ENCODE assay signal across 16 mouse cellular contexts in genomic region chr11:32563660-32564059, GRCm38 (mm10). TPM values are rescaled to one million over a fixed set of nuclear protein-coding genes. Genes with fewer than 3 reads are reported as not detected.
A peak's percentile ranks its signal among the peaks of the same experiment; 100 is the strongest.
DNase-seq lines count a peak whose midpoint lies in the region; ATAC-seq and TF ChIP-seq lines count a peak whose summit lies in the region.
"Had no signal": no experiment of that assay in that cellular context is flagged by ENCODE, and none has a peak within 500 bp of the region (broad histone marks: within the 10 kb centered on the region; RNA-seq: fewer than 3 reads in every experiment).

No protein-coding gene starts in this region.

- no peaks in the 10 kb centered on the region for H3K9me3 ChIP-seq in embryonic facial prominence, embryonic 11.5 days (replicated peaks; ENCODE audit: control insufficient read depth, low read length)
- no peaks in the 10 kb centered on the region for H3K9me3 ChIP-seq in embryonic facial prominence, embryonic 10.5 days
- H3K9me3 ChIP-seq: liver, embryonic 15.5 days; megakaryocyte, embryonic 14.5 days; stomach, embryonic 15.5 days had no signal

- H3K9ac ChIP-seq in embryonic facial prominence, embryonic 11.5 days (replicated peaks; ENCODE audit: low read length) = no peak overlapping the region
- H3K9ac ChIP-seq: liver, embryonic 15.5 days; stomach, embryonic 15.5 days had no signal

- 0 out of 2 replicates have a peak, but pooled peaks have one; percentile 25 for ATAC-seq in embryonic facial prominence, embryonic 11.5 days (replicated peaks; ENCODE audit: insufficient number of reproducible peaks, low FRiP score, low TSS enrichment, low read depth)
- ATAC-seq: forebrain, embryonic 16.5 days had no signal

- no peak for TF ChIP-seq POLR2A in bone marrow, adult 2 months (IDR thresholded peaks at IDR 0.05; ENCODE audit: borderline replicate concordance, control insufficient read depth, low read depth, low read length)

- no peaks in the 10 kb centered on the region for H3K27me3 ChIP-seq in embryonic facial prominence, embryonic 11.5 days (ENCODE audit: control insufficient read depth, insufficient read depth, low read length)
- no peaks in the 10 kb centered on the region for H3K27me3 ChIP-seq in embryonic facial prominence, embryonic 10.5 days (replicated peaks; ENCODE audit: low read depth, poor library complexity, severe bottlenecking)
- H3K27me3 ChIP-seq: liver, embryonic 15.5 days; megakaryocyte, embryonic 14.5 days; stomach, embryonic 15.5 days had no signal

- H3K4me2 ChIP-seq in embryonic facial prominence, embryonic 11.5 days (ENCODE audit: low read depth, low read length) = no peak overlapping the region
- H3K4me2 ChIP-seq: liver, embryonic 15.5 days; stomach, embryonic 15.5 days had no signal

- H3K36me3 ChIP-seq in embryonic facial prominence, embryonic 11.5 days (replicated peaks; ENCODE audit: control insufficient read depth, insufficient read depth, low read depth, low read length) = no peaks in the 10 kb centered on the region
- H3K36me3 ChIP-seq in embryonic facial prominence, embryonic 10.5 days (replicated peaks) = no peaks in the 10 kb centered on the region
- H3K36me3 ChIP-seq: liver, embryonic 15.5 days; stomach, embryonic 15.5 days had no signal

- 37% methylated on average over 3 of the region's 3 CpGs for WGBS in embryonic facial prominence, embryonic 11.5 days
- 40% methylated on average over 3 of the region's 3 CpGs for WGBS in embryonic facial prominence, embryonic 10.5 days
- 39% methylated on average over 3 of the region's 3 CpGs for WGBS in bone marrow, adult 2 months
- 25% methylated on average over 3 of the region's 3 CpGs for WGBS in large intestine, adult 2 months

- H3K4me1 ChIP-seq in embryonic facial prominence, embryonic 11.5 days (ENCODE audit: control insufficient read depth, insufficient read depth, low read length) = no peaks in the 10 kb centered on the region
- H3K4me1 ChIP-seq in embryonic facial prominence, embryonic 10.5 days = peaks cover 44% of the 10 kb centered on the region
- H3K4me1 ChIP-seq in bone marrow, adult 2 months (ENCODE audit: control insufficient read depth, insufficient read depth, low read length) = peaks cover 32% of the 10 kb centered on the region

- TF ChIP-seq CTCF in bone marrow, adult 2 months (IDR thresholded peaks at IDR 0.05; ENCODE audit: control insufficient read depth, insufficient read depth, low read length) = no peak

- no peak overlapping the region for H3K4me3 ChIP-seq in embryonic facial prominence, embryonic 11.5 days (ENCODE audit: low read depth, low read length)
- no peak overlapping the region for H3K4me3 ChIP-seq in embryonic facial prominence, embryonic 10.5 days
- H3K4me3 ChIP-seq in bone marrow, adult 2 months (replicated peaks; ENCODE audit: control insufficient read depth, low read depth, low read length) = no peak overlapping the region
- H3K4me3 ChIP-seq: liver, embryonic 15.5 days; stomach, embryonic 15.5 days had no signal

- H3K27ac ChIP-seq in embryonic facial prominence, embryonic 11.5 days (replicated peaks; ENCODE audit: low read depth, low read length) = no peak overlapping the region
- H3K27ac ChIP-seq in embryonic facial prominence, embryonic 10.5 days (replicated peaks) = no peak overlapping the region
- H3K27ac ChIP-seq in bone marrow, adult 2 months (ENCODE audit: control insufficient read depth, insufficient read depth, low read depth, low read length, poor library complexity) = peak overlapping the region; percentile 47

- no peak for DNase-seq in embryonic facial prominence, embryonic 11.5 days (ENCODE audit: low spot score)
- DNase-seq in embryonic facial prominence, embryonic 10.5 days (ENCODE audit: low spot score) = no peak
- peak; percentile 64 for DNase-seq in 3T3-L1 (ENCODE audit: low read depth, low spot score)
- DNase-seq in large intestine, adult 2 months (ENCODE audit: low read depth, low spot score) = peak; percentile 80
- no peak for DNase-seq in adrenal gland, adult (ENCODE audit: inconsistent age in 2 of 2, low spot score in 1 of 2)
- DNase-seq in adrenal gland, postnatal 25 days = no peak
- no peak for DNase-seq in thymus, postnatal 4 days
- DNase-seq: adrenal gland, postnatal 36 days; cerebellum, adult 9-11 months; gastrocnemius, postnatal 25 days; kidney, adult 18-20 months had no signal

RNA-seq across cellular contexts. Expression of gene Stk10, which starts 30.6 kb away (rescaled TPM):
- 1.4 and 1.7 TPM in 2 replicates for polyA plus RNA-seq in embryonic facial prominence, embryonic 11.5 days (2014; fragmentation: Nextera tagmentation; extraction: Ambion mirVana)
- polyA plus RNA-seq in embryonic facial prominence, embryonic 10.5 days (2016; fragmentation: Nextera tagmentation; extraction: Ambion mirVana) = 2.2 and 3.0 TPM in 2 replicates
- polyA plus RNA-seq in bone marrow, adult 2 months (2011; ENCODE audit: insufficient read depth, insufficient read length, low replicate concordance, missing spikeins) = 17.6 and 23.9 TPM in 2 replicates
- polyA plus RNA-seq in large intestine, adult 2 months (2012; rRNA removed) = 13.5 and 30.5 TPM in 2 replicates
- total RNA-seq in adrenal gland, postnatal 25 days (2021) = 10.3 TPM in 2 replicates

RNA-seq across cellular contexts. Expression of gene Efcab9, which starts 31.8 kb away (rescaled TPM):
- polyA plus RNA-seq in embryonic facial prominence, embryonic 11.5 days (2014; fragmentation: Nextera tagmentation; extraction: Ambion mirVana) = 0.65 TPM in 1 of 2 replicates, not detected in the other
- polyA plus RNA-seq in embryonic facial prominence, embryonic 10.5 days (2016; fragmentation: Nextera tagmentation; extraction: Ambion mirVana) = 0.39 TPM in 1 of 2 replicates, not detected in the other
- not detected in 2 replicates for polyA plus RNA-seq in bone marrow, adult 2 months (2011; ENCODE audit: insufficient read depth, insufficient read length, low replicate concordance, missing spikeins)
- polyA plus RNA-seq in large intestine, adult 2 months (2012; rRNA removed) = 0.33 TPM in 1 of 2 replicates, not detected in the other
- 1.5 TPM in 1 of 2 replicates, not detected in the other for total RNA-seq in adrenal gland, postnatal 25 days (2021)
- polyA plus RNA-seq: forebrain, embryonic 16.5 days had no signal

Comparison
In these comparisons a context has a peak if more than half of its experiments do, and no peak if none do; other contexts are left out.
1. DNase-seq: peak in 3T3-L1 (single experiment) and large intestine, adult 2 months (single experiment); none in embryonic facial prominence, embryonic 11.5 days (single experiment), embryonic facial prominence, embryonic 10.5 days (single experiment), adrenal gland, adult (0 of 2), adrenal gland, postnatal 25 days (single experiment) and thymus, postnatal 4 days (single experiment).